Mouse (Mus musculus) liver, embryonic 12.5 days (tissue): ENCODE data around the gene Ppt2. TPM values are rescaled to one million over a fixed set of nuclear protein-coding genes. Genes with fewer than 3 reads are reported as not detected.

ENCODE experiments used
- ATAC-seq: fragments of 200-750 bp; cut with Nextera tagmentation; 2 replicates; pipeline ENCODE4 v1.8.0; 2017; ENCODE audit warnings: moderate number of reproducible peaks, mild to moderate bottlenecking, moderate library complexity
- H3K27ac ChIP-seq: fragments of 300-500 bp; sonication (generic); 2 replicates; pipeline ENCODE4 v1.5.1; 2016; ENCODE audit warnings: mild to moderate bottlenecking
- H3K27me3 ChIP-seq: fragments of 300-500 bp; sonication (generic); replicated peaks from 2 replicates; pipeline ENCODE4 v1.6.1; 2016; ENCODE audit warnings: mild to moderate bottlenecking, moderate library complexity
- H3K36me3 ChIP-seq: fragments of 300-500 bp; sonication (generic); 2 replicates; pipeline ENCODE4 v1.6.1; 2016; ENCODE audit warnings: mild to moderate bottlenecking, moderate library complexity
- H3K4me1 ChIP-seq: fragments of 300-500 bp; sonication (generic); 2 replicates; pipeline ENCODE4 v1.6.1; 2016
- H3K4me2 ChIP-seq: fragments of 300-500 bp; sonication (generic); 2 replicates; pipeline ENCODE4 v1.6.1; 2016; ENCODE audit warnings: mild to moderate bottlenecking, moderate library complexity
- H3K4me3 ChIP-seq: fragments of 300-500 bp; sonication (generic); 2 replicates; pipeline ENCODE4 v1.5.1; 2016; ENCODE audit warnings: mild to moderate bottlenecking, moderate library complexity
- H3K9ac ChIP-seq: fragments of 300-500 bp; sonication (generic); 2 replicates; pipeline ENCODE4 v1.6.1; 2016; ENCODE audit warnings: mild to moderate bottlenecking, moderate library complexity
- H3K9me3 ChIP-seq: fragments of 300-500 bp; sonication (generic); replicated peaks from 2 replicates; pipeline ENCODE4 v1.6.1; 2016; ENCODE audit warnings: mild to moderate bottlenecking, moderate library complexity
- WGBS: fragments of 180-500 bp; shearing (Covaris S2); methylation state at CpG from one replicate; pipeline ENCODE4 v1.1.7; 2016; ENCODE audit not compliant: insufficient replicate concordance; 5-methylcytosine and 5-hydroxymethylcytosine counted together
- polyA plus RNA-seq: library from polyadenylated mRNA; unstranded; fragments of >200 nt; fragmentation: Nextera tagmentation; extraction: Ambion mirVana; gene quantifications from 2 replicates; pipeline ENCODE4 v1.2.1, GENCODE M21; 2016

Ppt2 gene
- polyA plus RNA-seq, 1 experiment from 2014 or later: 13.7 TPM

DNA sequence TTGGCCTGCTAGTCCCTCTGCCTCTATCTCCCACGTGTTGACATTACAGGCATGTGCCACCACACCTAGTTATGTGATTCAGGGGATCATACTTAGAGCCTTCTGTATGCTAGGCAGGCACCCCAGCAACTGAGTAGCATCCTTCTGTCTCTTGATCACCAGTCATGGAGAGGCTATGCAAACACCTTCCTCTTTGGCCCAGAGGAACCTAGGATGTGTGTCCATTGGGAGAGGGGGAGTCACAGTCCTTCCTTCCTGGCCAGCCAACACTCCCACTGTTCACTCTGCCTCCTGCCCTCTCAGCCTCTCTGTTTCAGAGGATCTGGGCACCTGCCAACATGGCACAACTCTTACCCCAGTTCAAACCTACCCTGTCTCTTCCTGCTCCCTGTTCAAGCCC lies 35.2 kb upstream of the Ppt2 start:
- WGBS: 23% methylated on average over 1 of the region's 1 CpGs
- Histone ChIP-seq H3K4me1 (peaks cover 14% of the 10 kb centered on the region; the same call in 1 of the 2 replicates), H3K4me2 (no peak overlapping the region), H3K27ac (no peak overlapping the region), H3K9ac (no peak overlapping the region), H3K36me3 (no peaks in the 10 kb centered on the region), H3K9me3 (no peaks in the 10 kb centered on the region), H3K4me3 (no peak overlapping the region), H3K27me3 (peaks cover 68% of the 10 kb centered on the region)
- ATAC-seq: no peak

- peaks cover 14% of the 10 kb centered on the region; the same call in 1 of the 2 replicates for H3K4me1 ChIP-seq
- WGBS: 53% methylated on average over 8 of the region's 8 CpGs
Measured at GRCm38 (mm10) chr17:34662978-34663377, 34.7 kb upstream of the Ppt2 start.

DNA sequence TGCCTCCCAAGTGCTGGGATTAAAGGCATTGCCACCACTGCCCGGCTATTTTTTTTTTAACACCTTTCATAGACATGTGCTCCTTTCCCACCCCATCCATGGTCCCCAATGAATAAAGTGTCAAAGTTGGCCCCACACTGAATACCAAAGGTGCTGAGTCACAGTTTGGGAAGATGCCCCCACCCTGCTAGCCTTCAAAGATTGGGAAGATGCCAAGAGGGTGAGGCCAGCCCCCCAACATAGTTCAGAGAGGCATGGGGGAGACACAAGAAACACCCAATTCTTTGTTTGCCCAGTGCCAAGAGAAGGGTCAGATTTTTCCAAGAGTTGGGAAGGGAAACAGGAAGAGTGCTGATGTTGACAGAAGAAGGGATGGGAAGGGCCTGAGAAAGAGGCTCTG lies 34.2 kb upstream of the Ppt2 start:
- H3K4me2 ChIP-seq: no peak overlapping the region
- peaks cover 78% of the 10 kb centered on the region for H3K27me3 ChIP-seq
- H3K4me1 ChIP-seq: peaks cover 14% of the 10 kb centered on the region; the same call in 1 of the 2 replicates
- no peak overlapping the region for H3K27ac ChIP-seq
- no peak overlapping the region for H3K9ac ChIP-seq
- H3K4me3 ChIP-seq: no peak overlapping the region
- no peaks in the 10 kb centered on the region for H3K36me3 ChIP-seq
- no peak for ATAC-seq
- 68% methylated on average over 1 of the region's 1 CpGs for WGBS
- no peaks in the 10 kb centered on the region for H3K9me3 ChIP-seq

More at GRCm38 (mm10) chr17:34662978-34663377, 34.7 kb upstream of the Ppt2 start:
- Histone ChIP-seq H3K4me2 (no peak overlapping the region), H3K4me3 (no peak overlapping the region), H3K36me3 (no peaks in the 10 kb centered on the region), H3K27ac (no peak overlapping the region), H3K27me3 (peaks cover 73% of the 10 kb centered on the region), H3K9ac (no peak overlapping the region), H3K9me3 (no peaks in the 10 kb centered on the region)
- no peak for ATAC-seq

GRCm38 (mm10) chr17:34661121-34661591 lies 32.8 kb upstream of the Ppt2 start:
- Histone ChIP-seq H3K9ac (no peak overlapping the region), H3K27ac (no peak overlapping the region), H3K4me1 (peaks cover 14% of the 10 kb centered on the region; the same call in 1 of the 2 replicates), H3K4me2 (peak overlapping the region; percentile 12; the same call in 1 of the 2 replicates), H3K4me3 (no peak overlapping the region), H3K27me3 (peaks cover 83% of the 10 kb centered on the region), H3K9me3 (no peaks in the 10 kb centered on the region), H3K36me3 (no peaks in the 10 kb centered on the region)
- no peak for ATAC-seq
- WGBS: 4% methylated on average over 19 of the region's 19 CpGs

DNA sequence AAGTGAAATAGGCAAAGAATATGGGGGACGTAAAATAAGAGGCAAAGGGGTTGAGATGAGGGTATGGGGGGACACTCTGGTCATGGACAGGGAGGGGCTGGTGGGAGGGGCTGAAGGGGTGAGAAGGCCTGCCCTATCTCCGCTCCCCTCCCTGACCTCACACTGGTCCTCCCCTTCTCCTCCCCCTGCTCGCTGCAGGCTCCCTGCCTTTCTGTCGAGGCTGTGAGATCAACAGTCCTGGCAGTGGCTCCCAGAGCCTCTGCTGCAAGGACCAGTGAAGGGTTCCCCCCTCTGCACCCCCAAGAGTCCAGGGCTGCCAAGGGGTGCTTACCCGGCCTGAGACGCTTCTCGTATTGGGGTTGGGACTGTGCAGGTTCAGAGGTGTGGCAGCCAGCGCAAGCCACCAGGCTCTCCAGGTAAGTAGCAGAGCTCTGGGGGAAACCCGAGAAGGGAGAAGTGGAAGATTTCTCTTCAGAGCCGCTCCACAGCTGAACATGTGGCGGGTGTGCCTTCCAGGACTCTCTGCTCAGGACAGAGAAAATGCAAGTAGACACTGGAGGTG lies 32.0 kb upstream of the Ppt2 start:
- H3K36me3 ChIP-seq: no peaks in the 10 kb centered on the region
- H3K4me1 ChIP-seq: peaks cover 18% of the 10 kb centered on the region; the same call in 1 of the 2 replicates
- ATAC-seq: no peak
- no peak overlapping the region for H3K4me2 ChIP-seq
- no peak overlapping the region for H3K9ac ChIP-seq
- no peaks in the 10 kb centered on the region for H3K9me3 ChIP-seq
- H3K4me3 ChIP-seq: no peak overlapping the region
- peaks cover 76% of the 10 kb centered on the region for H3K27me3 ChIP-seq
- H3K27ac ChIP-seq: no peak overlapping the region
- 33% methylated on average over 10 of the region's 11 CpGs for WGBS

GRCm38 (mm10) chr17:34659897-34660214 lies 31.5 kb upstream of the Ppt2 start:
- no peak for ATAC-seq
- WGBS: 49% methylated on average over 3 of the region's 3 CpGs
- Histone ChIP-seq H3K4me1 (peaks cover 22% of the 10 kb centered on the region; the same call in 1 of the 2 replicates), H3K36me3 (0 out of 2 replicates have a peak, but pooled peaks cover 3% of the 10 kb centered on the region), H3K4me2 (no peak overlapping the region), H3K9me3 (no peaks in the 10 kb centered on the region), H3K27me3 (peaks cover 71% of the 10 kb centered on the region), H3K4me3 (no peak overlapping the region), H3K9ac (no peak overlapping the region), H3K27ac (no peak overlapping the region)

DNA sequence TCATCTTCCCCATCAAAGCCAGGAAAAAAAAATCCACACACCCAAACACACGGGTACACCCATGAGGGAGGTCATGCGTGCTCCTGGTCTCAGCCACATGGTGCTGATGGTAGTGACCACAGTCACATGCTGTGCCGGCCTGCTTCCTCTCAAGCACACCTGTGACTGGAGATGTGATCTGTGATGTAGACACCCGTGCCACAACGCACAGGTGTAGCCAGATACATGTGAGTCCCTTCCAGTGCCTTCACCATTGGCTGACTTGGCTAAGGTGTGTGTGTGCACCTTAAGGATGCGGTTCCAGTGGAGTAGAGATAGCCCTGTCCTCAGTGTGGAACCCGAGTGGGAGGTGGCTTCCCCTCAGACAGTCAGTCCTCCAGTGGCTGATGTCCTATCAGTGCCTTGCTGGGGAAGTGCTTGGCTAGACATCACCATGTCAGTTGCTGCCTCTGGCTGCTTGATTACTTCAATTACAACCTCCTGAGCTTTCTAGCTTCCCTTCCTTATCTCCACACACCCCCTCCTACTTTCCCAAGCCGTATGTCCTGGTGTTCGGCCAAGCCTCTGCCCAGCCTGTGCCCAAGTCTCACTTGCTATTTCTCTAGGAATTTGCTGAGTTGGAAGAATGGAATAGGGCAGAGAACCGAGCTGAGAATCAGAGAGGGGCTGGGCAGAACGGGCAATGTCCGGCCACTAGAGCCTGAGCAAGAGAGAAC lies 31.0 kb upstream of the Ppt2 start:
- ATAC-seq: no peak
- peaks cover 22% of the 10 kb centered on the region; the same call in 1 of the 2 replicates for H3K4me1 ChIP-seq
- no peak overlapping the region for H3K27ac ChIP-seq
- H3K4me3 ChIP-seq: no peak overlapping the region
- no peak overlapping the region for H3K4me2 ChIP-seq
- peaks cover 7% of the 10 kb centered on the region; the same call in 1 of the 2 replicates for H3K36me3 ChIP-seq
- no peaks in the 10 kb centered on the region for H3K9me3 ChIP-seq
- 37% methylated on average over 12 of the region's 12 CpGs for WGBS
- no peak overlapping the region for H3K9ac ChIP-seq
- peaks cover 66% of the 10 kb centered on the region for H3K27me3 ChIP-seq

- Histone ChIP-seq H3K4me3 (no peak overlapping the region), H3K4me2 (no peak overlapping the region), H3K27ac (no peak overlapping the region), H3K27me3 (peaks cover 61% of the 10 kb centered on the region), H3K9me3 (no peaks in the 10 kb centered on the region), H3K4me1 (peaks cover 22% of the 10 kb centered on the region; the same call in 1 of the 2 replicates), H3K36me3 (peaks cover 15% of the 10 kb centered on the region), H3K9ac (no peak overlapping the region; the same call in 1 of the 2 replicates)
- 58% methylated on average over 3 of the region's 3 CpGs for WGBS
- no peak for ATAC-seq
Measured at GRCm38 (mm10) chr17:34658591-34658990, 30.3 kb upstream of the Ppt2 start.

- no peak overlapping the region for H3K4me2 ChIP-seq
- WGBS: 23% methylated on average over 2 of the region's 2 CpGs
- peaks cover 22% of the 10 kb centered on the region; the same call in 1 of the 2 replicates for H3K4me1 ChIP-seq
- H3K27ac ChIP-seq: no peak overlapping the region
- no peak overlapping the region for H3K9ac ChIP-seq
- ATAC-seq: no peak
- peaks cover 19% of the 10 kb centered on the region for H3K36me3 ChIP-seq
- peaks cover 56% of the 10 kb centered on the region for H3K27me3 ChIP-seq
- H3K4me3 ChIP-seq: no peak overlapping the region
- H3K9me3 ChIP-seq: no peaks in the 10 kb centered on the region
Measured at GRCm38 (mm10) chr17:34658145-34658544, 29.8 kb upstream of the Ppt2 start.

GRCm38 (mm10) chr17:34657271-34657670 lies 29.0 kb upstream of the Ppt2 start:
- H3K9me3 ChIP-seq: no peaks in the 10 kb centered on the region
- H3K27me3 ChIP-seq: peaks cover 48% of the 10 kb centered on the region
- H3K4me2 ChIP-seq: no peak overlapping the region
- 27% methylated on average over 2 of the region's 2 CpGs for WGBS
- ATAC-seq: no peak
- no peak overlapping the region for H3K4me3 ChIP-seq
- H3K36me3 ChIP-seq: peaks cover 28% of the 10 kb centered on the region
- peaks cover 22% of the 10 kb centered on the region; the same call in 1 of the 2 replicates for H3K4me1 ChIP-seq
- no peak overlapping the region for H3K9ac ChIP-seq
- H3K27ac ChIP-seq: no peak overlapping the region

DNA sequence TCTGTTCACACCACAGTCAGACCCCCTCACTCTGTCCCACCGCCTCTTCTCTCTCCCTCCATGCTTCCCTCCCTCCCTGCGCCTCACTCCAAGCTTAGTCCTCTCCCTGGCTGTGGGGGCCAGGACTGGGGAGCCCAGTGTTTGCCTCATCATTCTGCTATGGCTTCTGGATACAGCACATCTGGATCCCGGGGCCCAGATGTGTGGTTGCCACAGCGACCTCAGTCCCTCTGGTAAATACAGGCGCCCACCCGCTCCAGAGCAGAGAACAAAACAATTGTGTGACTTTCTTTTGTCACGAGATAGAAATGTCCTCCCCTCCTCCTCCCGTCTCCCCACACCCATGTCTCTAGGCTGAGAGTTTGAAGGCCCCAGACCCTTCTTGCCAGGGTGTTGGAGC lies 28.4 kb upstream of the Ppt2 start:
- no peak overlapping the region for H3K27ac ChIP-seq
- ATAC-seq: no peak
- 56% methylated on average over 8 of the region's 8 CpGs for WGBS
- H3K9me3 ChIP-seq: no peaks in the 10 kb centered on the region
- no peak overlapping the region for H3K9ac ChIP-seq
- H3K4me3 ChIP-seq: no peak overlapping the region
- H3K4me2 ChIP-seq: no peak overlapping the region
- peaks cover 21% of the 10 kb centered on the region; the same call in 1 of the 2 replicates for H3K4me1 ChIP-seq
- H3K27me3 ChIP-seq: peaks cover 47% of the 10 kb centered on the region
- H3K36me3 ChIP-seq: peaks cover 34% of the 10 kb centered on the region

GRCm38 (mm10) chr17:34655581-34655991 lies 27.3 kb upstream of the Ppt2 start:
- no peak overlapping the region for H3K27ac ChIP-seq
- H3K36me3 ChIP-seq: peaks cover 45% of the 10 kb centered on the region
- no peak overlapping the region for H3K4me3 ChIP-seq
- peaks cover 11% of the 10 kb centered on the region; the same call in 1 of the 2 replicates for H3K4me1 ChIP-seq
- H3K4me2 ChIP-seq: no peak overlapping the region
- peaks cover 36% of the 10 kb centered on the region for H3K27me3 ChIP-seq
- no peak overlapping the region for H3K9ac ChIP-seq
- peak; percentile 31; the same call in 1 of the 2 replicates for ATAC-seq
- H3K9me3 ChIP-seq: no peaks in the 10 kb centered on the region
- WGBS: 71% methylated on average over 4 of the region's 4 CpGs
